In the genomic region with DNA sequence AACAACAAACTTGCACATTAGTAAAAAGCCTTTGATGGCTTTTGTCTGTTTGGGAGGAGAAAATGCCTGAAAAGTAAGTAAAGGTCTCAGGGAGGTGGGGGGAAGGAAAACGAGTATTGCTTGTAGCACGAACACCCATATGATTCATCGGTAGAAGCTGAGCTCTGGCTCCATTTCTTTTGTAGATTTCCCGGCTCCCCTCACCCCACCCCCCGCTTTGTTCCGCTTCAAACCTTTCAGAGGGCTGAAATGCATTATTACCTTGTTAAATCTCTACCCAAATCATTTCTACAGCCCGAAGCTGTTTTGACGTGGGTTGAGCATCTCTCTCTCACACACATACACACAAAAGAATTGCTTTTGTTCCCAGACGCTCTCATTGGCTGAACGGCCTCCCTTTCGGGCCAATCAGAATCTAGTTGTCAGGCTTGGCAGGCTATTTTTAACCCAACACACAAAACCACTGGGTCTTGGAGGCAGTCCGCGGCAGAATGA, we compare ENCODE assay signal across 8 mouse cellular contexts.
A peak's percentile ranks its signal among the peaks of the same experiment; 100 is the strongest.
DNase-seq lines count a peak whose midpoint lies in the region; ATAC-seq and TF ChIP-seq lines count a peak whose summit lies in the region.

No protein-coding gene starts in this region.

- TF ChIP-seq POLR2A in cortical plate, adult 2 months (IDR thresholded peaks at IDR 0.05; ENCODE audit: extremely low read depth, insufficient read depth, low read length): peak; percentile 42; the same call in 1 of the 2 replicates

- H3K9me3 ChIP-seq in hindbrain, postnatal 0 days (ENCODE audit: low read length): no peaks in the 10 kb centered on the region

- peak overlapping the region; percentile 46 for H3K4me3 ChIP-seq in cortical plate, adult 2 months (ENCODE audit: insufficient read depth, low read length)
- H3K4me3 ChIP-seq in hindbrain, postnatal 0 days (ENCODE audit: low read length): peak overlapping the region; percentile 47

- no peaks in the 10 kb centered on the region for H3K36me3 ChIP-seq in hindbrain, postnatal 0 days (ENCODE audit: insufficient read depth, low read length)

- H3K4me1 ChIP-seq in cortical plate, adult 2 months (ENCODE audit: control insufficient read depth, insufficient read depth, low read length): no peaks in the 10 kb centered on the region
- H3K4me1 ChIP-seq in hindbrain, postnatal 0 days (ENCODE audit: insufficient read depth, low read length): no peaks in the 10 kb centered on the region

- H3K4me2 ChIP-seq in hindbrain, postnatal 0 days (ENCODE audit: low read depth, low read length): peak overlapping the region; percentile 85

- peak; percentile 95 for ATAC-seq in activated CD4-positive, CD25-positive, alpha-beta regulatory T cell, adult 4 months
- ATAC-seq in hindbrain, postnatal 0 days: peak; percentile 95

- DNase-seq in gastrocnemius, adult 8-10 months (ENCODE audit: low spot score in 2 of 2): peak; percentile 65 to 69
- DNase-seq in hindbrain, postnatal 0 days (ENCODE audit: low spot score): peak; percentile 97
- DNase-seq in left cerebral cortex, adult 18-20 months (ENCODE audit: low spot score in 2 of 2): peak; percentile 83 to 91
- DNase-seq in lung, postnatal 4 days: peak; percentile 88 to 89
- DNase-seq in retina, postnatal 1 day: peak; percentile 97
- peak; percentile 78 for DNase-seq in thymus, postnatal 4 days

- peak overlapping the region; percentile 75 for H3K9ac ChIP-seq in hindbrain, postnatal 0 days (replicated peaks; ENCODE audit: low read length)

- peak overlapping the region; percentile 96 for H3K27ac ChIP-seq in cortical plate, adult 2 months (ENCODE audit: insufficient read depth, low read length)
- H3K27ac ChIP-seq in hindbrain, postnatal 0 days: peak overlapping the region; percentile 96

- TF ChIP-seq CTCF in cortical plate, adult 2 months (IDR thresholded peaks at IDR 0.05; ENCODE audit: extremely low read depth, insufficient read depth, low read length): no peak
- no peak for TF ChIP-seq CTCF in hindbrain, postnatal 0 days (IDR thresholded peaks at IDR 0.05; ENCODE audit: low read depth)

- under 1% methylated on average over 13 of the region's 13 CpGs for whole genome bisulfite sequencing in hindbrain, postnatal 0 days

- no peaks in the 10 kb centered on the region for H3K27me3 ChIP-seq in hindbrain, postnatal 0 days (ENCODE audit: insufficient read depth, low read length)

Comparison
In these comparisons a context has a peak if more than half of its experiments do, and no peak if none do; other contexts are left out.
1. Peak in every context shown above with its lines: DNase-seq, ATAC-seq, H3K4me3 ChIP-seq and H3K27ac ChIP-seq.